Mouse (Mus musculus): ENCODE data around the gene Zfp414.

- TF ChIP-seq CTCF (IDR thresholded peaks at IDR 0.05; ENCODE audit: low read depth, low read length): no peak
- TF ChIP-seq GATA1 (IDR thresholded peaks at IDR 0.05; ENCODE audit: borderline replicate concordance, low read length): no peak
- no peak for TF ChIP-seq TAL1 (conservative IDR thresholded peaks at IDR 0.05; ENCODE audit: low read depth, low read length)
- no peak for TF ChIP-seq POLR2AphosphoS5 (IDR thresholded peaks at IDR 0.05; ENCODE audit: insufficient replicate concordance, low read depth, low read length)
These were observed 16.2 kb downstream of the Zfp414 start for GRCm38 (mm10) chr17:33645073-33645472.
